Mouse (Mus musculus): ENCODE data around the gene Batf3. TPM values are rescaled to one million over a fixed set of nuclear protein-coding genes. Genes with fewer than 3 reads are reported as not detected.

The Batf3 gene
- polyA plus RNA-seq, 1 experiment, result not detected

DNA sequence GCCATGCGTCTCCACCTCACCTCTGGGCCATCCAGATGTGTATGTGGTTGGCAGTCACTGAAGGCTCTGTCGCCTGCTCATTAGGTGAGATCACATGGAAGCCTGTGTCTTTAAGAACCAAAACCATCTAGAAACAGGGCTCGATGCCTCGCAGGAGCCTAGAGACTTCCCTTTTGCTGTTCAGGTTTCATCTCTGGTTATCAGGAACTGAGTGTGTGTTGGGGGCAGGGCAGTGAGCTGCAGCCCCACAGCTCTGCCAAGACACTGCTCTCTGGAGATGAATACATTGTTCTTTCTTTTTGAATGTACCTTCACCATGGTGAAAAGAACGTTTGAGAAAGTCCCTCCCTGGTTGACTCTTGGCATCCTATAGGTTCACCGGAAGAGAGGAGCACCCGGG is 17.2 kb downstream of the Batf3 start:
- H3K4me3 ChIP-seq (ENCODE audit: insufficient read depth, low read depth, low read length), result no peak overlapping the region
- WGBS, result 77% methylated on average over 7 of the region's 7 CpGs
- H3K4me1 ChIP-seq (ENCODE audit: control insufficient read depth, insufficient read depth, low read length), result 0 out of 2 replicates have a peak, but pooled peaks cover 5% of the 10 kb centered on the region
- TF ChIP-seq POLR2A (IDR thresholded peaks at IDR 0.05; ENCODE audit: insufficient read depth, low read depth, low read length) (no peak), CTCF (IDR thresholded peaks at IDR 0.05; ENCODE audit: insufficient read depth, low read depth, low read length) (no peak)
- no peak overlapping the region for H3K27ac ChIP-seq (ENCODE audit: insufficient read depth, low read depth, low read length)

DNA sequence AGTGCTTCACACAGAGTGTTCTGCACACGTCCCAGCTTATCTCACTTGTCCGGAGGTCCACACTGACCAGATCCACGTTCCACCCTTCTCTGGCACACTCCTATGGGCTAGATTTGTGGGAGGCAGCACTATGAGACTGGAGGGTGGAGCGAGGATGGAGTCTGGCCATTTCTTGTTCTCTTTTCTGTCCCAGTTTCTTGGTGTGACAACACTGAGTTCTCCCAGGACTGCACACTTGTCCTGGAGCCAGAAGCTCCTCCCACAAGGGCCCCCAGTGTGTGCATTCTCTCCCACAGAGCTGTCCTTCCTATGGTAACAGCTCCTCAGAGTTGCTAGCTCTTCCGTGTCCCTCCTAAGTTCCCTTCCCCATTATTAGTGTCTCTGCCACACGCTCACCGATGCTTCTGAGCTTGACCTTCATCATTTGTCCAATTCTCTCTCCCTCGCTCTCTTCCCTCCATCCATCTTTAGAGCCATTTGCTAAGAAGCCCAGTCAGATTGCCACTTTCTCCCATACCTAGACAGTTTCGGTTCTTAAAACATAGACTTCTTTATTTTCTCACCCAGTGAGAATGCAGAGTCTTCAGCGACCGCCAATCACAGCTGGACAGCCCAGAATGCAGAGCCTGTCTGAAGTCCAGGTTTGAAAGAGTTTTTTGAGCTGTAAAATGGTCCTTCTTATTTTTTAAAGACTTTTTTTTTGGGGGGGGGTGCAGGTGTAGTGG is 18.0 kb downstream of the Batf3 start:
- TF ChIP-seq POLR2A (IDR thresholded peaks at IDR 0.05; ENCODE audit: insufficient read depth, low read depth, low read length) (no peak), CTCF (IDR thresholded peaks at IDR 0.05; ENCODE audit: insufficient read depth, low read depth, low read length) (no peak)
- Histone ChIP-seq H3K4me1 (ENCODE audit: control insufficient read depth, insufficient read depth, low read length) (0 out of 2 replicates have a peak, but pooled peaks cover 5% of the 10 kb centered on the region), H3K4me3 (ENCODE audit: insufficient read depth, low read depth, low read length) (no peak overlapping the region), H3K27ac (ENCODE audit: insufficient read depth, low read depth, low read length) (no peak overlapping the region)
- 77% methylated on average over 11 of the region's 11 CpGs for WGBS

DNA sequence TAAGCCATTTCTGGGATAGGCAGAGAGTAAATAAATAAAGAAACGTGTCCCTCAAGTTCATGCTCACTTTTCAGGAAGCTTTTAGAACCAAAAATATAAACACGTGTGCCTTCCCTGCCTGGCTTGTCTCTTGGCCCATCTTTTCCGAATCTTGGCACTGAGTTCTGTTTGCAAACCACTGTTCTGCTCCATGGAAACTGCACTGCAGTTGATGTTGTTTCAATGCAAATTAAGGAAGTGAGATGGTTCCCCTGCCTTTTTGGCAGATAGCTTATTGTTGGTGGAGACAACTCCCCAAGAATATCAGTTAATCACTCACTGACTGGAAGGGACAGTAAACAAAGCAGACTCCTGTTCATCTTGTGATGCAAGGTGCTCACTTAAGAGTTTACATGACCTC is 25.1 kb downstream of the Batf3 start:
- H3K4me3 ChIP-seq (ENCODE audit: insufficient read depth, low read depth, low read length), result no peak overlapping the region
- no peak for TF ChIP-seq POLR2A (IDR thresholded peaks at IDR 0.05; ENCODE audit: insufficient read depth, low read depth, low read length)
- no peak for TF ChIP-seq CTCF (IDR thresholded peaks at IDR 0.05; ENCODE audit: insufficient read depth, low read depth, low read length)
- WGBS, result 56% methylated on average over 3 of the region's 3 CpGs

DNA sequence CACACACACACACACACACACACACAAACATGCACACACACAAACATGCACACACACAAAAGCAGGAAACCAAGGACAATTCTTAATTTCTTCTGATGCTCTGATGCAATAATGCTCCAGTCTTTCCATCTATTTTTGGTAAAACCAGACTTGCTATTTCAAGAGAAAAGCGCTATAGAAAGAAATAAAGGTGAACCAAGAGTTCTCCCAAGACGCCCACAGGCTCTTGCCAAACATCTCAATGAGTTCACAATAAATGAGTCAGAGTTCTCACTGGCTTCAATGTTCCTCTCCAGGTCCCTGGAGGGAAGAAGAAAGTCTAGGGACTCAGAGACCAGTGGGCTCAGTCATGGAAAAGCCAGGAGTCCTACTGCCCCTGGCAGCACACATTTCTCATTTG is 26.0 kb downstream of the Batf3 start:
- TF ChIP-seq CTCF (IDR thresholded peaks at IDR 0.05; ENCODE audit: insufficient read depth, low read depth, low read length), result no peak
- TF ChIP-seq POLR2A (IDR thresholded peaks at IDR 0.05; ENCODE audit: insufficient read depth, low read depth, low read length), result no peak
- Histone ChIP-seq H3K4me3 (ENCODE audit: insufficient read depth, low read depth, low read length) (no peak overlapping the region), H3K27ac (ENCODE audit: insufficient read depth, low read depth, low read length) (no peak overlapping the region), H3K4me1 (ENCODE audit: control insufficient read depth, insufficient read depth, low read length) (peaks cover 5% of the 10 kb centered on the region; the same call in 1 of the 2 replicates)
- WGBS, result 53% methylated on average over 2 of the region's 2 CpGs

More for the DNA sequence above, 25.1 kb downstream of the Batf3 start:
- Histone ChIP-seq H3K4me1 (ENCODE audit: control insufficient read depth, insufficient read depth, low read length) (peaks cover 5% of the 10 kb centered on the region; the same call in 1 of the 2 replicates), H3K27ac (ENCODE audit: insufficient read depth, low read depth, low read length) (no peak overlapping the region)

DNA sequence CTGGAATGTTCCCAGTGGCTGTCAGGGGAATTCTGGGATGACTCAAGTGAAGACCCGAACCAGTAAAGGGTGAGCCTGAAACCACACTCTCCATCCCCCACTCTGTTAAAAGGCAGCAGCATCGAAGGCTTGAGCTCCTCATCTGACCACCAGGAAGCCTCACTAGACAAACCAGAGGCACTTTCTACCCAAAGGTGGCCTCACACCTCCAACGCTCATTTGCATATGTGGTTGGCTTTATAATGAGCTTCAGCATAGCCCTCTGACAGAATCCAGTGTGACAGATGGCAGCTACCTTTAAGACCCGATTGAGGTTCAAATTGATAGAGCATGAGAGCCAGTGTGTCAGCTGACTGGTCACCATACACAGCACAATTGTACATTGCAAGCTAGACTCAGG is 26.6 kb downstream of the Batf3 start:
- TF ChIP-seq POLR2A (IDR thresholded peaks at IDR 0.05; ENCODE audit: insufficient read depth, low read depth, low read length) (no peak), CTCF (IDR thresholded peaks at IDR 0.05; ENCODE audit: insufficient read depth, low read depth, low read length) (no peak)
- H3K27ac ChIP-seq (ENCODE audit: insufficient read depth, low read depth, low read length), result no peak overlapping the region
- WGBS, result 70% methylated on average over 4 of the region's 4 CpGs
- H3K4me1 ChIP-seq (ENCODE audit: control insufficient read depth, insufficient read depth, low read length), result peaks cover 5% of the 10 kb centered on the region; the same call in 1 of the 2 replicates
- no peak overlapping the region for H3K4me3 ChIP-seq (ENCODE audit: insufficient read depth, low read depth, low read length)

DNA sequence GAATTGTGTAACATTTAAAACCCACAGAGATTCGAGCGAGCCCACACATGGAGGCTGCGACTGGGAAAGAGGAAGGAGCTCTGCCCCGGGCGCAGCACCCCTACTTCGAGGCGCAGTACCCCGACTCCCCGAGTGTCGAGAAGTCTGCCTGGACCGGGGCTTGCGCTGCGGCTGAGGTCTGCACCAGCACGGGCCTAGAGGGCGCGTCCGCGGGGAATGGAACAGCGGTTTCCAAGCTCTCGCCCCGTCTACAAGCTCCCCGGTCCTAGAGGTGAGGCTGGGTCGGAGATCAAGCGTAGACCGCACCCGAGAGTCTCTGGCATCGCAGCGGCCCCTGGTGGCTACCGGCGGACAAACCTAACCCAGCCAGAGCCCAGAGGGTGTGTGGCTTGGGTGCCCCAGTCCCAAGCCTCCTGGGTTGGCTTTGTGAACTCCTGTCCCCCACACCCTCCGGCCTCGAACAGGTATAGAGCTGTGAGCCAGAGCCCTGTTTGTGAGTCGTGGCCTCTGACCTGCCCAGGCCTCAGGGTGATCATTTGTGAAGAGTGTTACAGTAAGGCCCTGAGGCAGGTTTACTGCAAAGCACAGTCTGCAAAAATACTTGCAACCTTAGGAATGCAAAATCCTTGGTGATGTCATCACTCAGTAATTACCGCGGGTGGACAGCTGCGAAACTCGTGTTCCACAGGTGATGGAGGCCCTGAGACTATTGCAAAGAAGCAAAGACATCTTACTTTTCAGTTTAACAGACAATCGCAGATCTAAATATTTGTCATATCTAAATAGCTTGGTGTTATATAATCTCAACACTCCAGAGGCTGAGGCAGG is 28.4 kb downstream of the Batf3 start:
- Histone ChIP-seq H3K4me3 (ENCODE audit: insufficient read depth, low read depth, low read length) (no peak overlapping the region; the same call in 1 of the 2 replicates), H3K4me1 (ENCODE audit: control insufficient read depth, insufficient read depth, low read length) (peaks cover 5% of the 10 kb centered on the region; the same call in 1 of the 2 replicates), H3K27ac (ENCODE audit: insufficient read depth, low read depth, low read length) (no peak overlapping the region)
- TF ChIP-seq POLR2A (IDR thresholded peaks at IDR 0.05; ENCODE audit: insufficient read depth, low read depth, low read length) (no peak), CTCF (IDR thresholded peaks at IDR 0.05; ENCODE audit: insufficient read depth, low read depth, low read length) (peak; percentile 72)
- WGBS, result 19% methylated on average over 38 of the region's 38 CpGs

DNA sequence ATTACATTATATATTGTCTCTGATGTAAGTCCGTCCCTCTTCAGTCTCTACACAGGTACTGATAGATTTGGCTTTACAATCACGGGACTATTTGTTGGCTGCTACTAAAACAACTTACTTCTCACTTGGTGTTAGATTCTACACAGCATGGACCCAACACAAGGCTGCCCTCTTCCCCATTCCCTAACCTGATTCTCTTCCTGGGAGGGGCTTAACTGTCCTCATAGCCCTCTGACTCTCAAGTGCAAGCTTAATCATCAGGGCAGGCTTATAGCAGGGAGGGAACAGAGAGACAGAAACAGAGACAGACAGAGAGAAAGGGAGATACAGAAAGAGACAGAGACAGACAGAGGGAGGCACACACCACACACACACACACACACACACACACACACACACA is 34.0 kb downstream of the Batf3 start:
- WGBS, result 89% methylated on average over 2 of the region's 2 CpGs
- Histone ChIP-seq H3K4me3 (ENCODE audit: insufficient read depth, low read depth, low read length) (no peak overlapping the region), H3K4me1 (ENCODE audit: control insufficient read depth, insufficient read depth, low read length) (peaks cover 12% of the 10 kb centered on the region), H3K27ac (ENCODE audit: insufficient read depth, low read depth, low read length) (no peak overlapping the region)
- TF ChIP-seq CTCF (IDR thresholded peaks at IDR 0.05; ENCODE audit: insufficient read depth, low read depth, low read length), result no peak
- TF ChIP-seq POLR2A (IDR thresholded peaks at IDR 0.05; ENCODE audit: insufficient read depth, low read depth, low read length), result no peak

DNA sequence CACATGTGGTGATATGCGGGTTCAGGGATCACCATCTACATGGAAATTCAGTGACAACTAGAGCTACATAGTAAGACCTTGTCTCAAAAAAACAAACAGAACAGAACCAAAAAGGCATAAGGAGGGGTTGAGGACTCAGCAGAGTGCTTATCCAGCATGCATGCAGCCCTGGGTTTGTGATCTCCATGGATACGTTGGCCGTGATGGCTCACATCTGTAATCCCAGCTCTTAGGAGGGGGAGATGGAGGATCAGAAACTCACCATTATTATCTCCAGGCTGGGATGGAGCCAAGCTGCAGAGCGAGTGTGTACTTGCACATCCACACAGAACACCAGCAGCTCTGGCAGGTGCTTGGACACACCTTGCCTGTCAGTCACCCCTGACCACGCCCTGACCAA is 34.6 kb downstream of the Batf3 start:
- Histone ChIP-seq H3K4me3 (ENCODE audit: insufficient read depth, low read depth, low read length) (no peak overlapping the region), H3K27ac (ENCODE audit: insufficient read depth, low read depth, low read length) (no peak overlapping the region), H3K4me1 (ENCODE audit: control insufficient read depth, insufficient read depth, low read length) (peaks cover 12% of the 10 kb centered on the region)
- TF ChIP-seq POLR2A (IDR thresholded peaks at IDR 0.05; ENCODE audit: insufficient read depth, low read depth, low read length), result no peak
- no peak for TF ChIP-seq CTCF (IDR thresholded peaks at IDR 0.05; ENCODE audit: insufficient read depth, low read depth, low read length)
- 46% methylated on average over 5 of the region's 5 CpGs for WGBS

DNA sequence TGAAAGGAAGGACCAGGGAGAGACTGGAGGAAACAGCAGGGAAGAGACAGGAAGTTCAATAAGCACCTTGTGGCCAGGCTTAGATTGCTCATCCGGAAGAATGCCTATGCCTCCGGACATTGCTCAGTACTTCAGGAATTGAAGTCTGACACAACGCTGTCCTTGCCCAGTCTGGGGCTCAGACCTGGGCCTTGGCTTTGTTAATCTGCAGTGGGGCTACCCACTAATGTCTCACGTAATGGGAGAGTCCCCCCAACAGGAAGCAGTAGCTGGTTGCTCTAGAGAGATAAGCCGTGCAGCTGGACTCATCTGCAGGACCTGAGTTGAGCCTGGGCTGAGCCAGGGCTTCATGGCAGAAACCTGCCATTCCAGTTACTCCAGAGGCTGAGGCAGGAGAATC is 35.3 kb downstream of the Batf3 start:
- 80% methylated on average over 5 of the region's 5 CpGs for WGBS
- H3K4me3 ChIP-seq (ENCODE audit: insufficient read depth, low read depth, low read length), result no peak overlapping the region
- no peak overlapping the region for H3K27ac ChIP-seq (ENCODE audit: insufficient read depth, low read depth, low read length)
- TF ChIP-seq CTCF (IDR thresholded peaks at IDR 0.05; ENCODE audit: insufficient read depth, low read depth, low read length) (no peak), POLR2A (IDR thresholded peaks at IDR 0.05; ENCODE audit: insufficient read depth, low read depth, low read length) (no peak)
- H3K4me1 ChIP-seq (ENCODE audit: control insufficient read depth, insufficient read depth, low read length), result peaks cover 12% of the 10 kb centered on the region

Data from olfactory bulb, adult 2 months (tissue).